Mouse (Mus musculus) cerebellum, adult 18-20 months (tissue): ENCODE data around the gene Prdm10.

Source experiments
- DNase-seq, 2 experiments: peaks; one replicate each; pipeline ENCODE4 v3.0.0; 2021

The Prdm10 gene

DNA sequence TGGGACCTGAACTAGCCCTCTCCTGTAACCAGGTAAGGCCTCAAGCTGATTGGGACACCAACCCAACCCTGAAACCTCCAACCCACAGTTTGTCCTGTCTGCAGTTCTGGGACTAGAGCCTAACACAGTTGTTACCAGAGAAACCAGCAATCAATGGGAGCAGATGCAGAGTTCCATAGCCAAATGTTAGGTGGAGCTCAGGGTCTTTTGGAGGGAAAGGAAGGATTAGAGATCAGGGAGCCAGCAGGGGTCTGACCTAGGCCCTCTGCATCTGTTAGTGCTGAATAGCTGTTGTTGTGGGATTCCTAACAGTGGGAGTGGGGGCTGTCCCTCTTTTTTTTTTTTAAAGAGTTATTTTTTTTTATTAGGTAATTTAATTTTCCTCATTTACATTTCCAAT lies 96.3 kb downstream of the Prdm10 start:
- DNase-seq, result no peak

DNA sequence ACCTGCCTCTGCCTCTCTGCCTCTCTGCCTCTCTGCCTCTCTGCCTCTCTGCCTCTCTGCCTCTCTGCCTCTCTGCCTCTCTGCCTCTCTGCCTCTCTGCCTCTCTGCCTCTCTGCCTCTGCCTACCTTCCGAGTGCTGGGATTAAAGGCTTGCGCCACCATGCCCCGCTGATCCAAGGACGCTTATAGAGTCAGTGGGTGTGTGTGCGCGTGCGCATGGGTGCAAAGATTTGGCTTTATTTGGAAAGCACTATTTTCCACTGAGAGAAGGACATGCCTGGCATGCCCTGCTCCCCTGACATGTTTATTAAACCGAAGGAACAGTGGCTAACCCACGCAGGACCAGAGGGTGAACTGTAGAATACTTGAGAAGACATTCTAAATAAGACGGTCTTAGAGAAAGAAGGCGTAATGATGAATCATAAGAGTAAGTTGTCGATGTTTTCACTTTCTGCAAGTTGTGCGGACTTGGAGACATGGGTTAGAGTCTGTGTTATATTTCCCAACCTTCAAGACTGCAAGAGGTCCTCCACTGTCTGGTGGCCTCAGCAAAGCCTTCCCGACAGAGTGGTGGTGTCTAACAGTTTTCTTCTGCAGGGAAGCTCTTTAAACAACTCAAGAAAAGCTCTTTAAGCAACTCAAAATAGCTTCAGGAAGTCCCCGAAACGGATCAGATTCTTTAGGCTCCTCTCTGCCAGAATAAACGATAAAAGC lies 104.6 kb downstream of the Prdm10 start:
- no peak for DNase-seq

DNA sequence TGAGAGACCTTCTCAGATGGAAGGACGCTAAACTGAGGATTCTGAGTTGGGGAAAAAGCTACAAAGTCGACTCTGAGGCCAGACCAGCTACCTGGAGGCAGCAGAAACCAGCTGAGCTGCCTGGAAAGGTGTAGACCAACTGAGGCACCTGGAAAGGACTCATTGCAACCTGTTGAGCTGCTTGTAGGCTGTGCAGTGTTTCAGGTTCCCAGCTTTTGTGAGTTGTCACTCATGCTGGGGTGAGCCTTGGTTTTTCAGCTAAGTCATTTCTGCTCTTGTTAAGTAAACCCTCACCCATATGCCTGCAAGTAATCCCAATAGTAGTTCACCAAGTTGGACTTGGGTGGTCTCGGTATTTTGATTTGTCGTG lies 105.1 kb downstream of the Prdm10 start:
- DNase-seq, result no peak

DNA sequence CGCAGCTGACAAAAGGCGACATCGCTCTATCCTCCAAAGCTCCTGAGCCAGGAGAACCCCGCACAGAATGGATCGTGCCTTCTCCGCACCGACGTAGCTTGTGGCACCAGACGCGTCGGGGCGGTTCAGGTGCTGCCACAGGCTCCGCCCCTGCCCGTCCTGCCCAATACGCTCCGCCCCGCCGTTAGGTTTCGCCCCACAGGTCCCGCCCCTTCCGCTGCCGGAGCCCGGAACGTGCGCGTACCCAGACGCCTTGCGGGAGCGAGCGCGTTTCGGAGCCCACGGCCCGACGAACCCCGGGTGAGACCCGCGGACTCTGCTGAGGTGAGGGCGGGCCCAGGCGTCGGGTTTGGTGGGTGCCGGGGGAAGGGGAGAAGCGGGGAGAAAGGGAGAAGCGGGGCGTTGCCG lies 105.6 kb downstream of the Prdm10 start, which contains the start of gene Nfrkb:
TSS of gene Nfrkb (plus strand) at position 246 of the 408 bp plus-strand sequence.
- peak; percentile 95 to 97 for DNase-seq

DNA sequence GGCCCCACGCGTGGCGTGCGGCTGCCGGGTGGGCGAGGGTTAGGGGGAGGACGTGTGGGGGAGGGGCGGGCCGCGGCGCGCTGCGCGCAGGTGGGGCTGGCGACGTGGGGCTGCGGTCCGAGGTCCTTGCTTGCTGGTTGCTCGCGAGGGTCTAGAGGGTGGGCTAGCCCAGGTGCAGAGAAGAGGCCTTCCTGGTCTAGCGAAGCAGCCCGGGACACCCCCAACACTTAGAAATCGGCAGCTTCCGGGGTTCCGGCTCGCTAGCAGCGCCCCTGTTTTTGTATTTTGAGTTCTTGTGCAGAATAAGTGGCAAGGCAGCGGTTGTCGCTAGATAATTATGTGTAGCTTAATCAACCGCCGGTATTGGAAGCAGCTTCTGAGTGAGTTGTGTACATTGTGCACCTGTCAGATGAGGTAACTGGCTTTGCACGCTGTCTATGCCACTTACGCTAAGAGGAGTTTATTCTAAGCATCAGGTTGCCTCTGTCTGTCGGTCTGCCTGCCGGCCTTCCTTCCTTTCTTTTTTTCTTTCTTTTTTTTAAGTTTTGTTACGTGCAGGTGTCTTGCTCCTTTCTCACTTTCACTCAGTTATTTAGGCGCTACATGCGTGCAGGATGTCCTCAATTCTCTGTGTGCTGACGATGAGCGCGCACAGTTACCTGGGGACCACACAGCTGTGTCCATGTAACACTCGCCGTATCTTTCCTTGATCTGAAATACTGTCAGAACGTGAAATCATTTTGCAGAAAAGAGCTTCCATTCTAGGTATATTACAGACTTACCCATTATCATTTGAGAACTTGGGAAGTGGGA lies 106.2 kb downstream of the Prdm10 start:
- DNase-seq, result no peak

DNA sequence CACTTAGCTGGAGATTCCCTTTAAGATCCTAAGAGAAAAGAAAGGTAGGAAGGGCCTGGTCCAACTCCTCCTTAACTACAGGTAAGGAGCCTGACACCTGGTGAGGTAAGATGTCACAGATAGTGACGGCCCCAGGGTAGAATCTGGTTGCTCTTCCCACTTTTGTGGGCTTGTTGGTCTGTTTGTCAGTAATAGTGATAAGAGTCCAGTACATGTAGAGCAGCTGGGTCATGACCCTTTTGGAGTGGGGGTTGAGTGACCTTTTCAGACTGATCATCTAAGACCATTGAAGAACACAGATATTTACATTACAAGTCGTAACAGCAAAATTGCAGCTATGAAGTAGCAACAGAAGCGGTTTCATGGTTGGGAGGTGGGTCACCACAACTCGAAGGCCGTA lies 106.9 kb downstream of the Prdm10 start:
- DNase-seq, result no peak

DNA sequence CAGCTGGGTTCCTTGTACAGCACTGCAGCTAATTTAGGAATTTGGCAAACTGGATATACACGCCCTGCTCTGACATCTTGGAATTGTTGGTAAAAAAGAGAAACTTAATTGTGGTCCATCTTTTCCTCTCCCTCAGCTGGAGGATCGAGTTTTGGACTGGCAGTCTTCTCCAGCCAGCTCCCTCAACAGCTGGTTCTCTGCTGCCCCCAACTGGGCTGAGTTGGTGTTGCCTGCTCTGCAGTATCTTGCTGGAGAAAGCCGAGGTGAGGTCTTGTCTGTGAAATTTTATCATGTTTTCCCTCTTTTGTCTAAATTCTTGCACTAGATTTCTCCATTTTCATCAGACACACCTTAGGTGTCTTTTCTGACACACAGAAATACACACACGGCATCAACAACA lies 120.1 kb downstream of the Prdm10 start:
- DNase-seq, result peak; percentile 66 to 67

DNA sequence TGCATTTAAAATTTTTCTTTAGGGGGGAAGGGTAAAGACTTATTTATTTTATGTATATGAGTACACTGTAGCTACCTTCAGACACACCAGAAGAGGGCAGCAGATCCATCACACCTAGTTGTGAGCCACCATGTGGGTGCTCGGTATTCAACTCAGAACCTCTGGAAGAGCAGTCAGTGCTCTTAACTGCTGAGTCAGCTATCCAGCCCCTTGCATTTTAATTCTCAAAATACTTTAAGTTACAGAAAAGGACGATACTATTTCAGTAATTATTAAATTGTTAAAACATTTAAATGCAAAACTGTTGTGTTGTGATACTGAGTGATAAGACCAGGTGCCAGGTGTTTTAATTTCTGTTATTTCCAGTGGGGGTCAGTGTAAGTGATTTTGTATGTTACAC lies 124.0 kb downstream of the Prdm10 start:
- no peak for DNase-seq

DNA sequence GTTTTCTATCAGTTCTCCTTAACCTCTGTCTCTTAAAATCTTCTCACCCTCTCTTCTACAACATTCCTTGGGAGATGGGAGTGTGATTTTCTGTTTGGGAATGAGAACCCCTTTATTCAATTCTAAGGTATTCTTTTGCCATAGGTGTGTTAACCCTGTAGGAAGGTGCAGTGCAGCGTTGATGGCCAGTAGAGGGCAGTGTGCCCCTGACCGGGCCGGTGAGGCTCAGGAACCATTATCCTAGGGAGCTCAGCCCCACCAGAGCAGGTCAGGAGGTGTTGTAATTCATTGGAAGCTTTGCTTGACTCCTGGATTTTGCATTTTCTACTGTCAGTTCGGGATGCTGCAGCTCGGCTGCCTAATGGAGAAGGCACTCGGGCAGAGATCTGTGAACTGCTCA lies 124.9 kb downstream of the Prdm10 start:
- DNase-seq, result no peak

DNA sequence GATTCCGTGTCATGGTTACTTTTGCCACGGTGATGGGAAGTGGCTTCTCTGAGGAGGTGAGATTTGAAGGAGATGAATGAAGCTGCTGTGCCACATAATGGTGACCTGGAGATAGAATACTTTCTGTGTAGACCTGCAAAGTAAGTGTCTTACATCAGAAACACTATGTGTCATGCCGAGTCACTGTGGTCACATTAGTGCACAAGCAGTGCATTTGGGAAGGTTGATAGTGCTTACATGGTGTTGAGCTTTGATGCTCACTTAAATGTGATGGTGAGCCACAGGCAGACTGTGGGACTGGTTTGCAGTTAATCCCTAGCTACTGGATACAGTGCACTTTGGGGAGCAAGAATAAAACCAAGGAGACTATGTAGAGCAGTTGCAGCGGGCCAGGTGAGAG lies 131.8 kb downstream of the Prdm10 start:
- DNase-seq, result no peak

DNA sequence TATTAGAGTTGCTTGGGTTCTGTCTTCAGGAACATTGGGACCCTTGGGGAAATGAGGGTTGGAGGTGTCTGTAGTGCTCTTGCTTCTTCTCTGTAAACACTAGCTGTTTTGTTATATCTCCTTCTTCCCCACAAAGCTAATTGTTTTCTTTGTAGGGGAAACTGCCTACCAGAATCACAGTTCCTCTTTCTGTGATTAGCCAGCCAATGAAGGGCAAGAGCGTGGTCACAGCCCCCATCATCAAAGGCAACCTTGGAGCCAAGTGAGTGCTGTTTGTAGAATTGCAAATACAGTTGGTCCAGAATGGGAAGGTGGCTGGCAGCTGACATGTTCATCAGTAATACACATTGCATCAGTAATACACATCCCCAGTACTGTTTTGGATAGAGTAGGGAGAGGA lies 138.5 kb downstream of the Prdm10 start:
- DNase-seq, result no peak

DNA sequence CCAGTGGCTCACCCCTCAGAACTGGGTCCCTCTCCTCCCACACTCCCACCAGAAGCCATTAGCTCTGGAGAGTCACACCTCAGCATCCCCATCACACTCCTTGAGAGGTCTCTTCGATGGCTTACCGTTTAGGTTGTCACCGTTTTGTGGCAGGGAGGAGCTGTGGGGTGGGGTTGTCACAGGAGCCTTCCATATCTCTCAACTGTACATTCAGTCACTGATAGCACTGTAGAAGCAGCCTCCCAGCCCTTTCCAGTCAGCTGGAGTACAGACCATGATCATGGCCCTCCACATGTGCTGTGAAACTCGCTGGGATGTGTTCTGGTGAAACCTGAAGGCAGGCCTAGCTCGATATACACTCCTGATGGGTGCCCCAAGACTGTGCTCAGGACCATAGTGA lies 141.8 kb downstream of the Prdm10 start:
- no peak for DNase-seq

DNA sequence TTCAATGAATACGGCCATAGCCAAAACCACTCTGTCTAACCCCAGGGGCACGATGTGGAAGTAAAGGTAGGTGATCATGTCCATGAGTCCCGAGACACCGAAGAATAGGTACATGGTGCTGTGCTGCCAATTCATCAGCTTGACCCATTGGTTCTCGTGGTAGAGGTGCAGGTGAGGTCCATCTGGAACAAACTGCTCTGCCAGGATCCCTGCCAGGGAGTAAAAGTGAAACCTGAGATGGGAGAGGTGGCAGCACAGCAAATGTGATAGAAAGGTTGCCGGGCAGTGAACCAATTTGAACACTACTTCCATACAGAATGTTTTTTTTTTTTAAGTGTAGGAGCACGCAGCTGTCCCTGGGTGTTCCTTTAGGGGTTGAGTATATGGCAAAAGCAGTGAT lies 148.6 kb downstream of the Prdm10 start:
- DNase-seq, result no peak

DNA sequence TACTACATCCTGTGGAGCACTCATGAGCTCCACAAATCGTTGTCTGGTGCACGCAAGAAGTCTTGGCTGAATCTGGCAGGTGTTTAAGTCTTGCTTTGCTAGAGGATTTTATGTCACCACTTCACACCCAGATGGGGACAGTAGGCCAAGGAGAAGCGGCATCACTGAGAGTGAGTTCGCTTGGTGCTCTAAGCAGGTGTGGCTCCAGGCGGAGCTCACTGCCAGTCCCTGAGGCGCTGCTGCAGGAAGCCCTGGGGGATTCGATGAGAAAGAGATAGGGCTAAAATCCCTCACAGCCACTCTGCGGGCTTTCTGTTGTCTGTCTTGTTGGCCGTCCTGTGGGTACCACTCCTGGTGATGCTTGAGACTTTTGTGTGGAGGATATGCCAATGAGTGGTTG lies 149.7 kb downstream of the Prdm10 start:
- DNase-seq, result no peak
